Mouse (Mus musculus): Measurements from ENCODE around the gene Zfand2b. TPM values are rescaled to one million over a fixed set of nuclear protein-coding genes. Genes with fewer than 3 reads are reported as not detected.

Gene Zfand2b
- polyA plus RNA-seq, 1 experiment, result 68.0 TPM

GRCm38 (mm10) chr1:75138448-75138847 lies 30.0 kb upstream of the Zfand2b start:
- Histone ChIP-seq H3K4me1 (ENCODE audit: control insufficient read depth, insufficient read depth, low read length) (peaks cover 6% of the 10 kb centered on the region), H3K4me3 (replicated peaks; ENCODE audit: extremely low read depth, low read depth, low read length) (no peak overlapping the region)
- WGBS, result 96% methylated on average over 2 of the region's 2 CpGs
- no peak for DNase-seq
- TF ChIP-seq CTCF (IDR thresholded peaks at IDR 0.05; ENCODE audit: insufficient read depth, low read length) (no peak), POLR2A (IDR thresholded peaks at IDR 0.05; ENCODE audit: borderline replicate concordance, extremely low read depth, low read depth, low read length) (no peak)

- 23% methylated on average over 4 of the region's 4 CpGs for WGBS
- TF ChIP-seq CTCF (IDR thresholded peaks at IDR 0.05; ENCODE audit: insufficient read depth, low read length), result no peak
- TF ChIP-seq POLR2A (IDR thresholded peaks at IDR 0.05; ENCODE audit: borderline replicate concordance, extremely low read depth, low read depth, low read length), result no peak
- peaks cover 9% of the 10 kb centered on the region for H3K4me1 ChIP-seq (ENCODE audit: control insufficient read depth, insufficient read depth, low read length)
- peak overlapping the region; percentile 97 for H3K4me3 ChIP-seq (replicated peaks; ENCODE audit: extremely low read depth, low read depth, low read length)
- no peak for DNase-seq
These were observed 27.8 kb upstream of the Zfand2b start for GRCm38 (mm10) chr1:75140601-75141190.

GRCm38 (mm10) chr1:75141486-75142190 lies 26.8 kb upstream of the Zfand2b start:
- peaks cover 9% of the 10 kb centered on the region for H3K4me1 ChIP-seq (ENCODE audit: control insufficient read depth, insufficient read depth, low read length)
- TF ChIP-seq CTCF (IDR thresholded peaks at IDR 0.05; ENCODE audit: insufficient read depth, low read length) (no peak), POLR2A (IDR thresholded peaks at IDR 0.05; ENCODE audit: borderline replicate concordance, extremely low read depth, low read depth, low read length) (peak; percentile 90; the same call in 1 of the 2 replicates)
- peak overlapping the region; percentile 97 for H3K4me3 ChIP-seq (replicated peaks; ENCODE audit: extremely low read depth, low read depth, low read length)
- DNase-seq, result peak; percentile 81
- under 1% methylated on average over 53 of the region's 53 CpGs for WGBS

GRCm38 (mm10) chr1:75142301-75143261 lies 25.9 kb upstream of the Zfand2b start, which contains the start of the genes Cnppd1 and Retreg2:
Gene Cnppd1, minus strand, starts transcription at chr1:75142711.
Gene Retreg2, plus strand, starts transcription at chr1:75142778.
- DNase-seq, result peak; percentile 98
- peak; percentile 95 for TF ChIP-seq POLR2A (IDR thresholded peaks at IDR 0.05; ENCODE audit: borderline replicate concordance, extremely low read depth, low read depth, low read length)
- no peak; the same call in 1 of the 2 replicates for TF ChIP-seq CTCF (IDR thresholded peaks at IDR 0.05; ENCODE audit: insufficient read depth, low read length)
- Histone ChIP-seq H3K4me1 (ENCODE audit: control insufficient read depth, insufficient read depth, low read length) (peaks cover 9% of the 10 kb centered on the region), H3K4me3 (replicated peaks; ENCODE audit: extremely low read depth, low read depth, low read length) (peak within 1 kb of the TSS; percentile 97)
- WGBS, result under 1% methylated on average over 90 of the region's 91 CpGs

GRCm38 (mm10) chr1:75145589-75145988 lies 22.9 kb upstream of the Zfand2b start:
- DNase-seq, result no peak
- H3K4me3 ChIP-seq (replicated peaks; ENCODE audit: extremely low read depth, low read depth, low read length), result no peak overlapping the region
- TF ChIP-seq POLR2A (IDR thresholded peaks at IDR 0.05; ENCODE audit: borderline replicate concordance, extremely low read depth, low read depth, low read length), result no peak
- no peak for TF ChIP-seq CTCF (IDR thresholded peaks at IDR 0.05; ENCODE audit: insufficient read depth, low read length)
- 94% methylated on average over 3 of the region's 3 CpGs for WGBS
- peaks cover 9% of the 10 kb centered on the region for H3K4me1 ChIP-seq (ENCODE audit: control insufficient read depth, insufficient read depth, low read length)

GRCm38 (mm10) chr1:75147411-75148135 lies 20.9 kb upstream of the Zfand2b start:
- DNase-seq, result no peak

GRCm38 (mm10) chr1:75148727-75149126 lies 19.7 kb upstream of the Zfand2b start:
- no peak for DNase-seq
- H3K4me3 ChIP-seq (replicated peaks; ENCODE audit: extremely low read depth, low read depth, low read length), result no peak overlapping the region
- H3K4me1 ChIP-seq (ENCODE audit: control insufficient read depth, insufficient read depth, low read length), result peaks cover 2% of the 10 kb centered on the region; the same call in 1 of the 2 replicates
- TF ChIP-seq POLR2A (IDR thresholded peaks at IDR 0.05; ENCODE audit: borderline replicate concordance, extremely low read depth, low read depth, low read length), result no peak
- TF ChIP-seq CTCF (IDR thresholded peaks at IDR 0.05; ENCODE audit: insufficient read depth, low read length), result no peak
- WGBS, result 85% methylated on average over 4 of the region's 4 CpGs

More at GRCm38 (mm10) chr1:75147411-75148135, 20.9 kb upstream of the Zfand2b start:
- WGBS, result 83% methylated on average over 7 of the region's 7 CpGs
- Histone ChIP-seq H3K4me1 (ENCODE audit: control insufficient read depth, insufficient read depth, low read length) (peaks cover 6% of the 10 kb centered on the region; the same call in 1 of the 2 replicates), H3K4me3 (replicated peaks; ENCODE audit: extremely low read depth, low read depth, low read length) (no peak overlapping the region)
- TF ChIP-seq POLR2A (IDR thresholded peaks at IDR 0.05; ENCODE audit: borderline replicate concordance, extremely low read depth, low read depth, low read length), result no peak
- TF ChIP-seq CTCF (IDR thresholded peaks at IDR 0.05; ENCODE audit: insufficient read depth, low read length), result no peak

- no peak for TF ChIP-seq POLR2A (IDR thresholded peaks at IDR 0.05; ENCODE audit: borderline replicate concordance, extremely low read depth, low read depth, low read length)
- TF ChIP-seq CTCF (IDR thresholded peaks at IDR 0.05; ENCODE audit: insufficient read depth, low read length), result no peak
- DNase-seq, result no peak
- no peak overlapping the region for H3K4me3 ChIP-seq (replicated peaks; ENCODE audit: extremely low read depth, low read depth, low read length)
- no peaks in the 10 kb centered on the region for H3K4me1 ChIP-seq (ENCODE audit: control insufficient read depth, insufficient read depth, low read length)
- 43% methylated on average over 3 of the region's 3 CpGs for WGBS
These were observed 12.6 kb upstream of the Zfand2b start for GRCm38 (mm10) chr1:75155837-75156236.

All from lung, adult 2 months (tissue).